Mouse (Mus musculus) bone marrow, adult 2 months (tissue): ENCODE data around the gene Ric8b.

Experiments used
- CTCF ChIP-seq: fragments of 200-500 bp; IDR thresholded peaks from 2 replicates; pipeline ENCODE4 v1.5.1; 2011; ENCODE audit warnings: low read length, control low read depth; ENCODE audit not compliant: control insufficient read depth, insufficient read depth
- POLR2A ChIP-seq: fragments of 200-500 bp; IDR thresholded peaks from 2 replicates; pipeline ENCODE4 v1.6.1; 2011; ENCODE audit warnings: low read depth, mild to moderate bottlenecking, control low read depth, low read length, borderline replicate concordance; ENCODE audit not compliant: control insufficient read depth

GRCm38 (mm10) chr10:84935553-84936209, 18.3 kb downstream of the Ric8b start:
- TF ChIP-seq CTCF: no peak
- no peak for TF ChIP-seq POLR2A
